Mouse (Mus musculus): ENCODE measurements at regions not wholly inside any gene's neighbourhood (a gene's known extent, or its start where the extent isn't known, plus 50 kb on each side); places are given as distances from the start of the nearest gene placed in this dataset.
"Not testable (repeated sequence)": the region's sequence is repeated elsewhere in the genome, so short reads cannot be mapped to it uniquely, and the experiment has no call there.

GRCm38 (mm10) chr11:48657851-48658250 lies 142.3 kb upstream of the Rack1 start:
- no peak for DNase-seq (ENCODE audit: low spot score)

DNA sequence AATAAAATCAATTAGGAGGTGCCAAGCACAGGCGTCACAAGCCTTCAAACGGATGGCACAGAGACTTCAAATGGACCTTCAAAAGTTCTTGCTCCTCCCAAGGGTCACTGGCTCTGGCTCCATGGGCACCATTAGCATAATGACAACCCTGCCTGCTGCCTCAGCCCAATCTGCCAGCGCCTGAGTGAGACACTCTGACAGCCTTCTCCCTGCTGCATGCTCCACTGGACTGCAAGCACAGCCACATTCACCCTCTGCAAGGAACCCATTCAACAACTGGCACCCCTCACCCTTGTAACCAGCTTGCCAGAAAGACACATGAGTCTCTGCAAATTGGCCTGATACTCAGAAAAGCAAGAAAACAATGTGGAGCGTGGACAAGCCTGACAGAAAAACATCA lies 138.5 kb upstream of the Rack1 start:
- DNase-seq (ENCODE audit: low spot score) = no peak

DNA sequence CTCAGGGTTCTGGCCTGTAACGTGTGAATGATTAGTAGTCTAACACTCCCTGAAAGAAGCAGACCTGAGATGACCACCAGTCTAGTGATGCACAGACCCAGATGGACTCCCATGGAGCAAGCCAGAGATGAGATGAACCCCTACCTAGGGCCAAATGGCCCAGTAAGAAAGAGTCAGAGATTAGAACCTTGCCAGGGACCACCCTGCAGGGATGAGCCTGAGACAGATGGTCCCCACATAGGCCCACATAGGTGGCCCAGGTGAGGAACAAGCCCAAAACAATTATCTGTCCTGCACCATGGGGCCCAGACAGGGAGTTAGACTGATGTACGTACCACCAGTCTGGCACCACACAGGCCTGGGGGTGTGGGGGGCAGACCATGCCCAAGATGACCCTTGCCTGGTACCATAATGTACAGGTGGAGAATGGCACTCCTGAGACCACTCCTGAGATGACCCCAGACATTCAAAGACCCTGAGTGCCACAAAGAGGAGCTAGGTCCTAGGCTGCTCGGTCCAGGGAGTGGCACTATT lies 115.3 kb upstream of the Rack1 start:
- no peak for DNase-seq (ENCODE audit: low spot score)

DNA sequence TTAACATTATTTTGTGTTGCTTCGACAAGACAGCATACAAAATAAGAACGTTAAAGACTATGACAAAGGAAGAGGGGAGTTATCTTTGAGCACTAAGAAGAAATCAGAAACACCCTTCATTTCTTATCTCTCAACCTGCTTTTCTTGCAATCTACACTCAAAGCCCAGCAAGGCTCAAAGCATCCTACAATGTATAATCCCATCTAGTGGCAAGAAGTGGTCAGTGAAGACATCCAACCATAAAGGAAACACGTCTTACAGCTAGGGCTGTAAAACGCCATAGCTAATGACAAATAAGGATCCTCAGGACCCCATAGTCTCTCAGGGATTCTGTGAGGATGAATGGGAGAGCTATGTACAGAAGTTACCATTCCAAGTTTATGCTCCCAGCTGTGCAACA lies 110.1 kb upstream of the Rack1 start:
- DNase-seq (ENCODE audit: low spot score) = no peak

GRCm38 (mm10) chr11:48696352-48696751 lies 103.8 kb upstream of the Rack1 start:
- DNase-seq (ENCODE audit: low spot score) = peak; percentile 12

- no peak for DNase-seq (ENCODE audit: low spot score)
Measured at GRCm38 (mm10) chr11:48697191-48697590, 102.9 kb upstream of the Rack1 start.

- DNase-seq (ENCODE audit: low spot score) = no peak
Measured at GRCm38 (mm10) chr11:48707192-48707591, 92.9 kb upstream of the Rack1 start.

DNA sequence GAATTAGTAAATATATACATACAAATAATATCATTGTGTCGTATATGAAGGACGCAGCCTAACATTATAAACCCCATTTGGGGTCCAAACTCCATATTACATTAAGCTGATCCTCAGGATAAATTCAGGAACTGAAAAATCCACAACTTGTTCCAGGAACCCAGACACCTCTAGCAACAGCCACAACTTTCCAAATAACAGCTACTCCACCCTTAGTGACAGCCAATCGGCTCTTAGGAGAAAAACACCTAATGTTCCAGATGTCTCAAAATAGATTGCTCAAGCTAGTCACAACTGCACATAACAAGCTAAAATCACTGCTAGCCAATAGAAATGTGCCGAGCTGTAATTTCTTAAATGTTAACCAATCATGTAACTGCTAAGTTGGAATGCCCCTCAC lies 89.2 kb upstream of the Rack1 start:
- no peak for DNase-seq (ENCODE audit: low spot score)

DNA sequence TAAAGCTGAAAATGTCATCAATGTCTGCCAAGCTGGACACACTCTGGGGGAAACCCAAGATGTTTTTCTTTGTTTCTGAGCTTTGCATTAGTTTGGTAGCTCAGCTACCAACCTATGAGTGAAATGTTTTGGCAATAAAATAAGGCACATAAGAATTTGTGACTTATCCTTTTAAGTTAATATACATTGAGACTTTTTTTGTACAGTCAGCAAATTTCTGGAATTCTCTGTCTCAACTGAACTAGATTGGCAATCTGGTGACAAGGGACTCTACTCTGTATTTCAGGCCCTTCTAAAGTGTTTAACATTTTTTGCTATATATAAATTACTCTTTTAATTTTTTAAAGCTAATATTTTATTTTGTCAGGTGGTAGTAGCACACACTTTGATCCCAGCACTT lies 76.1 kb upstream of the Rack1 start:
- DNase-seq (ENCODE audit: low spot score) = no peak

- DNase-seq (ENCODE audit: low spot score) = not testable (repeated sequence)
Measured at GRCm38 (mm10) chr11:48730826-48731225, 69.3 kb upstream of the Rack1 start.

- no peak for DNase-seq (ENCODE audit: low spot score)
Measured at GRCm38 (mm10) chr11:48746503-48746902, 53.6 kb upstream of the Rack1 start.

DNA sequence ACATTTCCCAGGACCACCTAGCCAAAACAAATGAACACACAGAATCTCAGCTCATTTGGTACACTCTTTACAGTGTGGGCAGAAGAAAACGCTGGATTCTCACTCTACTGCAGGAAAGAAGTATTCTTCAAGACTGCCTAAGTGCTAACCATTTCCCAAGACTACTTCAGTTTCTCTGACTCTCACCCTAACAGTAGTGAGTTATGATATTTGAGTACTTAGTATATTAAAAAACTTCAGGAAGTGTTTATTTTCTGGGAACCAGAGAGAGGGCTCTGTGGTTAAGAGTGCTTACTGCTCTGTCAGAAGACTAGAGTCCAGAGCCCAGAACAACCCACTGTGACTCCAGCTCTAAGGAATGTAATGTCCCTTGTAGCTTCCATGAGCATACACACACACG lies 52.1 kb upstream of the Rack1 start:
- no peak for DNase-seq (ENCODE audit: low spot score)

All from c-Kit-positive CD71-positive TER-119-positive erythroid progenitor cells, embryonic 14.5 days (primary cell).